Mouse (Mus musculus) liver, embryonic 14.5 days (tissue): ENCODE results near the gene Cc2d1a. TPM values are rescaled to one million over a fixed set of nuclear protein-coding genes. Genes with fewer than 3 reads are reported as not detected.

Experiments used
- ATAC-seq: fragments of 200-750 bp; cut with Nextera tagmentation; 2 replicates; pipeline ENCODE4 v1.8.0; 2017; ENCODE audit warnings: moderate number of reproducible peaks, mild to moderate bottlenecking, moderate library complexity; ENCODE audit not compliant: insufficient read depth
- DNase-seq, 3 experiments: peaks; one replicate each; pipeline ENCODE4 v3.0.0-alpha.2; 2012 to 2013; ENCODE audit warnings: low read depth in 3 of 3, low spot score in 3 of 3
- H3K27ac ChIP-seq: fragments of 300-500 bp; sonication (generic); 2 replicates; pipeline ENCODE4 v1.5.1; 2014; ENCODE audit warnings: moderate library complexity, mild to moderate bottlenecking, control low read depth, inconsistent platforms
- H3K27me3 ChIP-seq: fragments of 300-500 bp; sonication (generic); 2 replicates; pipeline ENCODE4 v1.6.1; 2014; ENCODE audit warnings: mild to moderate bottlenecking, low read length, moderate library complexity; ENCODE audit not compliant: control insufficient read depth, insufficient read depth
- H3K36me3 ChIP-seq: fragments of 300-500 bp; sonication (generic); replicated peaks from 2 replicates; pipeline ENCODE4 v1.6.1; 2014; ENCODE audit warnings: low read depth; ENCODE audit not compliant: control insufficient read depth, insufficient read depth
- H3K4me1 ChIP-seq, 2 experiments: fragments of 200-500 bp in 1 of 2; fragments of 300-500 bp in 1 of 2; sonication (generic) in 1 of 2; replicated peaks; 2 replicates each; pipeline ENCODE4 v1.6.1; 2012 to 2014; ENCODE audit warnings: antibody characterized with exemption in 1 of 2, inconsistent platforms in 1 of 2, low read length in 1 of 2; ENCODE audit not compliant: control insufficient read depth in 2 of 2, insufficient read depth in 2 of 2
- H3K4me2 ChIP-seq: fragments of 300-500 bp; sonication (generic); 2 replicates; pipeline ENCODE4 v1.6.1; 2014; ENCODE audit warnings: low read depth, mild to moderate bottlenecking, control low read depth, moderate library complexity
- H3K4me3 ChIP-seq, 2 experiments: fragments of 200-500 bp in 1 of 2; fragments of 300-500 bp in 1 of 2; sonication (generic) in 1 of 2; 2 replicates each; pipeline ENCODE4 v1.5.1; 2012 to 2014; ENCODE audit warnings: low read depth in 2 of 2, low read length in 2 of 2, mild to moderate bottlenecking in 2 of 2, control low read depth in 1 of 2, inconsistent platforms in 1 of 2, moderate library complexity in 1 of 2; ENCODE audit not compliant: insufficient read depth in 1 of 2
- H3K9ac ChIP-seq: fragments of 300-500 bp; sonication (generic); replicated peaks from 2 replicates; pipeline ENCODE4 v1.6.1; 2014; ENCODE audit warnings: mild to moderate bottlenecking, control low read depth, moderate library complexity
- H3K9me3 ChIP-seq: fragments of 300-500 bp; sonication (generic); 2 replicates; pipeline ENCODE4 v1.6.1; 2016; ENCODE audit warnings: low read length, mixed read lengths; ENCODE audit not compliant: control insufficient read depth
- CTCF ChIP-seq: IDR thresholded peaks from 2 replicates; pipeline ENCODE4 v1.5.1; 2016; ENCODE audit warnings: antibody characterized with exemption, low read depth, control low read depth
- EP300 ChIP-seq: IDR thresholded peaks from 2 replicates; pipeline ENCODE4 v1.6.1; 2016; ENCODE audit warnings: antibody characterized with exemption, low read depth
- WGBS: fragments of 180-500 bp; shearing (Covaris S2); extraction: QIAGEN DNeasy Blood & Tissue Kit; methylation state at CpG from one replicate; pipeline ENCODE4 v1.1.7; 2014; ENCODE audit not compliant: insufficient replicate concordance; 5-methylcytosine and 5-hydroxymethylcytosine counted together
- polyA plus RNA-seq, 2 experiments: library from polyadenylated mRNA; depleted of rRNA in 1 of 2; stranded (reverse) in 1 of 2; unstranded in 1 of 2; fragments of >200 nt; fragmentation: Nextera tagmentation in 1 of 2; extraction: Ambion mirVana in 1 of 2; gene quantifications; 2 replicates each; pipeline versions ENCODE4 v1.2.1 to v1.2.3; 2012 to 2014

Cc2d1a gene
- polyA plus RNA-seq, 2 experiments = 2.3 to 3.4 TPM

DNA sequence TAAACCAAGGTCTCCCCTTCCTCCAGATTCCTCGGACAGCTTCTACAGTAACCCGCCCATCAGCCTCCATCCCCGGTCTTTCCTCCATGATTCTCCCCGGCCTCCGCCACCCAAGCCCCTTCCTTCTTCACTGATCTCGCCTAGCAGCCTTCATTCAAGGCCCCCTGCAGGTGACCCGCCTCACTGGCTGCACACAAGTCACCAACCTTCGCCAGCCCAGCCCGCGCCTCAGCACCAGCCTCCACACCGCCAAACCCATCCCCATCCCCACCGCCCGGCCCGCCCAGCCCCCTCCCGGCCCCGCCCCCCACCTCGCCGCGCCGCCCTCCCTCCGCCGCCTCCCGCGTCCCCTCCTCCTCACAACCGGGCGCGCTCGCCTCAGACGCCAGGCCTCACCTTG, 43.5 kb downstream of the Cc2d1a start:
- Histone ChIP-seq H3K36me3 (no peaks in the 10 kb centered on the region), H3K4me1 (peaks cover 6 to 14% of the 10 kb centered on the region in 2 experiments), H3K9ac (peak overlapping the region; percentile 82), H3K4me3 (peak overlapping the region; percentile 79 to 94), H3K27me3 (no peaks in the 10 kb centered on the region), H3K4me2 (peak overlapping the region; percentile 78), H3K9me3 (no peaks in the 10 kb centered on the region), H3K27ac (no peak overlapping the region)
- peak; percentile 76 for ATAC-seq
- 0% methylated on average over 25 of the region's 29 CpGs for WGBS
- peak; percentile 32 to 45 (median 41) for DNase-seq
- peak; percentile 58 for TF ChIP-seq CTCF
- no peak for TF ChIP-seq EP300

DNA sequence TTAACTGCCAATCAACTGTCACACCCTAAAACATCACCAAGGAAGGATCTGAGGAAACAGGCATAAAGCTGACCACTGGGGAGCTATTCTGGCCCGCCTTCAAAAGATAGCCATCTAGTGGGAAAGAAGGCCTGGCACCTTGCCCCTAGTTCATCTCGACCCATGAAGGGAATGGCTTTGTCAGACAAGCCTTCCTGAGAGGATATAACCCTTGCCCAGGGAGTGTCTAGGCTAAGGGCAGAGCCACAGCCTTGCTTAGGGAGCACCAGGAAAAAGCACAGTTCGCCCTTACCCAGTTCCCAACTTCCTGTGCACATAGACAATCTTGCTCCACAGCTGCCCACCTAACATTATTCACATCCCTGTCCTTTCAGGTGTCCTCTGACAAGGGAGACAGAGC, 44.1 kb downstream of the Cc2d1a start:
- peaks cover 6 to 14% of the 10 kb centered on the region in 2 experiments for H3K4me1 ChIP-seq
- H3K27me3 ChIP-seq = no peaks in the 10 kb centered on the region
- no peaks in the 10 kb centered on the region for H3K36me3 ChIP-seq
- peak overlapping the region; percentile 79 to 94 for H3K4me3 ChIP-seq
- ATAC-seq (no peak), DNase-seq (no peak)
- H3K27ac ChIP-seq = no peak overlapping the region
- TF ChIP-seq CTCF = no peak
- no peak for TF ChIP-seq EP300
- WGBS = 26% methylated on average over 3 of the region's 3 CpGs
- peak overlapping the region; percentile 78 for H3K4me2 ChIP-seq
- H3K9me3 ChIP-seq = no peaks in the 10 kb centered on the region
- H3K9ac ChIP-seq = peak overlapping the region; percentile 82; the same call in 1 of the 2 replicates

DNA sequence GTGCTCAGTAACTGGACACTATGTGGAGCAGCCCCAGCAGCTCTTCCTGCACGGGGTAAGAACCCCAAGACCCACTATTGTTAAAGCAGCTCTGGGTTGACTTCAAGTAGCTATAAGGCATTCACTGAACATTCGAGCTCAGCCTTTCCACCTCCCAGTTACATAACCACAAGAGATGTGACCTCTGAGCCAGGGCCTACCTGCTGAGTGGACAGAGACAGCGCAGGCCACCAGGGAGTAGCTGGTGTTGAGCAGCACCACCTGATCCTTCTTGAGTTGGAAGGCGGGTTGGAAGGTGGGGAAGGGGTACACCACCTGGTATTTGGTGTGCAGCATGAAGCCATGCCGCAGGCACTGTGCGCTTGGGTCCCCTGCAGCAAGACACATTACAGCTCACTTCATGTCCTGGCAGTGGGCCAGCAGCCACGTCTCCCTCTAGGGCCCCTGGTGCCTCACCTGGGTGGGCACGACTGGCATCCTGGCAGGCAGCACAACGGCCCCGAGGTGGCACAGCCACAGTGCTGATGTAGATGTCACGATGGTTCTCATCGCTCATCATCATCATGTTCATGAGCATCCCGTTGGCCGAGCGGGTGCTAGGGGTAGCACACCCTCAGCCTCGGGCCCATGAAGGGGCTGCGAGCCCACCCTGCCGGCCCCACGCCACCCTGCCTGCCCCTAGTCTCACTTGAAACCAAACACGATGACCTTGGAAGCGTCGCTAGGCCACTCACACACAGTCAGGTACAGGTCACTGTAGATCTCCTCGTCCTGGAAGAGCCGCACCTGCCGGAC, 46.1 kb downstream of the Cc2d1a start:
- Histone ChIP-seq H3K36me3 (peaks cover 7% of the 10 kb centered on the region), H3K27ac (no peak overlapping the region), H3K27me3 (no peaks in the 10 kb centered on the region), H3K4me2 (no peak overlapping the region), H3K4me3 (no peak overlapping the region), H3K9ac (no peak overlapping the region), H3K9me3 (no peaks in the 10 kb centered on the region), H3K4me1 (peaks cover 6 to 14% of the 10 kb centered on the region in 2 experiments)
- no peak for TF ChIP-seq EP300
- no peak for TF ChIP-seq CTCF
- DNase-seq (no peak), ATAC-seq (no peak)
- WGBS = 84% methylated on average over 25 of the region's 25 CpGs

DNA sequence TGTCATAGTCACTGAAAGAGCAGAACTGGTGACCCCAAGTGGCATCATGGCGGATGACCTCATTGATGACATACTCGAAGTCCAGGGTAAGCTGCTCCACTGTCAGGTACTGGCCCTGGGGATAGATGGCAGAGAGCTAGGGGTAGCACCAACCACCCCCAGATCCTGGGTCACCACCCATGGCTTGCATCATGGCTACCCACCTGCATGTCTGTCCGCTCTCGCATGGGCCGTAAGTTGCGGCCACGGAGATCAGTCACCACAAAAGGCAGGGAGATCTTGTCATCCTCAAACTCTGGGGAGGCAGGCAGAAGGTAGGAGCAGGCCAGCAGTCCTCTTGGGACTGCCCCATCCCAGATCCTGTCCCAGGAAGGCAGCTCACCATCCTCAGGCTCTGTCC, 49.4 kb downstream of the Cc2d1a start:
- Histone ChIP-seq H3K36me3 (peaks cover 10% of the 10 kb centered on the region), H3K27me3 (no peaks in the 10 kb centered on the region), H3K9ac (no peak overlapping the region), H3K4me3 (no peak overlapping the region), H3K4me1 (peaks cover 2 to 3% of the 10 kb centered on the region in 2 experiments), H3K27ac (no peak overlapping the region), H3K9me3 (no peaks in the 10 kb centered on the region), H3K4me2 (no peak overlapping the region)
- no peak for DNase-seq
- WGBS = 91% methylated on average over 7 of the region's 7 CpGs
- no peak for ATAC-seq
- TF ChIP-seq EP300 (no peak), CTCF (no peak)

DNA sequence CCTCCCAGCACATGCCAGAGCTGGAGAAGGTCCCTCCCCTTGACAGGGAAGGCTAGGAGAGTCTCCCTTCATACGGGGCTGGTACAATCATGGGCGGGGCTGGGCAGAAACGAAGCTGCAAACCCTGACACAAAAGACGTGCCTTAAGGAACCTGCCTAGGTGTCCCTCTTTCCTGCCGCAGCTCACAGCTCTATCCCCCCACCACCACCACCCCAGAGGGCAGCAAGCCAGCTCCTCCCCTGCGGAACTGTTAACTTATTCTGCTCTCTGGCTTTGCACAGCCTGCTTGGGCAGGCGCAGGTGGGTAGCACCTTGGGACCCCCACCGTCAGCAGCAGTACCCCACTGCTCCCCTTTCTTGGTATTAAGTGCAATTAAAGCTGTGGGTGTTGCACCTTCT, 51.7 kb downstream of the Cc2d1a start:
- no peaks in the 10 kb centered on the region for H3K4me1 ChIP-seq
- H3K27me3 ChIP-seq = no peaks in the 10 kb centered on the region
- ATAC-seq = no peak
- H3K27ac ChIP-seq = no peak overlapping the region
- no peak overlapping the region for H3K4me2 ChIP-seq
- TF ChIP-seq CTCF (no peak), EP300 (no peak)
- peaks cover 12% of the 10 kb centered on the region for H3K36me3 ChIP-seq
- no peak overlapping the region for H3K4me3 ChIP-seq
- DNase-seq = no peak
- no peaks in the 10 kb centered on the region for H3K9me3 ChIP-seq
- 72% methylated on average over 8 of the region's 8 CpGs for WGBS
- no peak overlapping the region for H3K9ac ChIP-seq
